Comparison of ENCODE assay signal across 20 mouse cellular contexts in genomic region chr4:115174694-115175353, GRCm38 (mm10). TPM values are rescaled to one million over a fixed set of nuclear protein-coding genes. Genes with fewer than 3 reads are reported as not detected.
"Had no signal": no experiment of that assay in that cellular context is flagged by ENCODE, and none has a peak within 500 bp of the region (broad histone marks: within the 10 kb centered on the region; RNA-seq: fewer than 3 reads in every experiment).

No protein-coding gene starts in this region.

- H3K4me3 ChIP-seq: neural tube, embryonic 13.5 days; neural tube, embryonic 15.5 days; stomach, embryonic 15.5 days had no signal

- H3K27ac ChIP-seq: neural tube, embryonic 13.5 days; neural tube, embryonic 15.5 days; stomach, embryonic 15.5 days; stomach, postnatal 0 days had no signal

- H3K9ac ChIP-seq: neural tube, embryonic 13.5 days; neural tube, embryonic 15.5 days; stomach, embryonic 15.5 days had no signal

- H3K9me3 ChIP-seq: neural tube, embryonic 13.5 days; neural tube, embryonic 15.5 days; stomach, embryonic 15.5 days had no signal

- DNase-seq: retina, postnatal 1 day; right cerebral cortex, adult 18-20 months; right cerebral cortex, postnatal 14 days; right cerebral cortex, postnatal 25 days; right cerebral cortex, postnatal 4 days; spleen, adult 18-20 months; thymus, adult 18-20 months; thymus, adult 2 months; thymus, postnatal 14 days; thymus, postnatal 25 days; thymus, postnatal 36 days; thymus, postnatal 4 days had no signal

- H3K4me1 ChIP-seq: neural tube, embryonic 13.5 days; neural tube, embryonic 15.5 days; stomach, embryonic 15.5 days had no signal

- H3K27me3 ChIP-seq: neural tube, embryonic 13.5 days; neural tube, embryonic 15.5 days; stomach, embryonic 15.5 days had no signal

- H3K36me3 ChIP-seq: neural tube, embryonic 13.5 days; neural tube, embryonic 15.5 days; stomach, embryonic 15.5 days had no signal

- H3K4me2 ChIP-seq: neural tube, embryonic 13.5 days; neural tube, embryonic 15.5 days; stomach, embryonic 15.5 days had no signal

RNA-seq across cellular contexts. Expression of gene Cyp4x1, which starts 40.7 kb away (rescaled TPM):
- polyA plus RNA-seq: small intestine, adult 2 months; testis, adult 2 months; thymus, adult 2 months; thymus, postnatal 0 days; urinary bladder, adult 2 months had no signal
